8 mouse cellular contexts compared by ENCODE assay signal in the genomic region with DNA sequence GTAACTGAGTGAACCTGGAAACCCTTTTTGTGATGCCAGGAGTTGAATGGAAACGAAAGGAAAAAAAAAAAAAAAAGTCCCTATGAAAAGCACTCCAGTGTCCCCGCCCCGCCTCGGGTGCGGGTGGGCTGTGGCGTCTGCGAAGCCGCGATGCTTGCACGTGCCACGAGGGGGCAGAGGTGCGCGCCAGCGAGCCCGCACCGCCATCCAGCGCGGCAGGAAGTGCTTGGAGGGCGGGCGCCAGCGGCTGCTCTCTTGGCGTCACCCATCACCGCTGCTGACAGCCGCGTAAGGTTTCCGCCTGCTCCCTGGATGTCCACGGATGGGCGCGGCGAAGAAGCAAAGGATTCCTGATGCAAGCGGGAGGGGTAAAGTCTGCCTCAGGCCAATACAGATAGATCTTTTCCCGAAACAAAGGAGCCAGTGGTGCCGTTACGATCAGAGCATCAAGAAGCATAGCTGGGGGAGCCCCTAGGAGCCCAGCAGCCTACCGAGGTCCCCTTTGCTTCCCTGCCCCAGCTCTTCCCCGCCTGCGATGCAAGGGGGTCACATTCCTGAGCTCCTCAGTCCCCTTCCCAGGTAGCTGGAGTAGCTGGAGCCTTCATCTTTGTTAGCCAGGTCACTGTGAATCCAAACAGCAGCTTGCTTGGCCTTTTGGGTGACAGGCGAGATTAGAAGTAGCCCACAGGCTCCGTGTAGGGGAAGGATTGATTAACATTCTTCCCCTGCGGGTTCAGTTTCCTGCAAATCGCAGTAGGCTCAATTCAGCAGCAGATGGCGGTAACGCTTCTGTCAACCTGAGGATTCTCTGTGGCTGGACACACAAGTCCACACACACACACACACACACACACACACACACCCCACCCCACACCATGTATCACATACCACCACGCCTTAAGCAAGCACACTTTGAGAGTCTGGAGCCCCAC.
DNase-seq lines count a peak whose midpoint lies in the region; ATAC-seq and TF ChIP-seq lines count a peak whose summit lies in the region.

No protein-coding gene starts in this region.

- under 1% methylated on average over 44 of the region's 44 CpGs for WGBS in forebrain, embryonic 16.5 days
- WGBS in lung, adult 2 months = 1% methylated on average over 44 of the region's 44 CpGs
- under 1% methylated on average over 44 of the region's 44 CpGs for WGBS in olfactory bulb, adult 2 months

- intact Hi-C loops in heart, postnatal 36 days (cut with DNase I) = loop anchor here (5.0 kb wide), 1 partner anchor 592 kb away; no protein-coding TSS in a partner anchor

- no peaks in the 10 kb centered on the region for H3K9me3 ChIP-seq in ES-Bruce4 (replicated peaks; ENCODE audit: control insufficient read depth, insufficient read depth, low read length, poor library complexity, severe bottlenecking)
- H3K9me3 ChIP-seq in forebrain, embryonic 16.5 days (ENCODE audit: control insufficient read depth, low read length) = no peaks in the 10 kb centered on the region

- peak overlapping the region; percentile 36 for H3K9ac ChIP-seq in ES-Bruce4 (ENCODE audit: low read depth, poor library complexity, severe bottlenecking)
- peak overlapping the region; percentile 86 for H3K9ac ChIP-seq in forebrain, embryonic 16.5 days (replicated peaks; ENCODE audit: low read depth, low read length)

- DNase-seq in cerebellum, adult 18-20 months = peak; percentile 86 to 91
- DNase-seq in heart, postnatal 36 days = peak; percentile 87 to 88
- DNase-seq in layer of hippocampus, adult 2 months (ENCODE audit: low spot score in 2 of 2) = peak; percentile 90 to 92
- DNase-seq in lung, adult 2 months = peak; percentile 79
- peak; percentile 78 to 83 for DNase-seq in thymus, adult 18-20 months

- ATAC-seq in forebrain, embryonic 16.5 days = peak; percentile 94

- H3K4me1 ChIP-seq in ES-Bruce4 (ENCODE audit: control insufficient read depth, insufficient read depth, low read length) = no peaks in the 10 kb centered on the region
- H3K4me1 ChIP-seq in forebrain, embryonic 16.5 days (replicated peaks; ENCODE audit: control insufficient read depth, insufficient read depth, low read length) = peaks cover 10% of the 10 kb centered on the region
- peaks cover 2% of the 10 kb centered on the region; the same call in 1 of the 2 replicates for H3K4me1 ChIP-seq in lung, adult 2 months (ENCODE audit: control insufficient read depth, insufficient read depth, low read length)
- peaks cover 7% of the 10 kb centered on the region; the same call in 1 of the 2 replicates for H3K4me1 ChIP-seq in olfactory bulb, adult 2 months (ENCODE audit: control insufficient read depth, insufficient read depth, low read length)

- no peak for TF ChIP-seq EP300 in ES-Bruce4 (IDR thresholded peaks at IDR 0.05; ENCODE audit: insufficient read depth, low read depth, low read length)

- no peaks in the 10 kb centered on the region for H3K36me3 ChIP-seq in ES-Bruce4 (ENCODE audit: control insufficient read depth, insufficient read depth, low read length, poor library complexity, severe bottlenecking)
- no peaks in the 10 kb centered on the region for H3K36me3 ChIP-seq in forebrain, embryonic 16.5 days (ENCODE audit: control insufficient read depth, insufficient read depth)

- H3K4me2 ChIP-seq in forebrain, embryonic 16.5 days (ENCODE audit: low read length) = peak overlapping the region; percentile 96

- peak; percentile 76 for TF ChIP-seq CTCF in ES-Bruce4 (IDR thresholded peaks at IDR 0.05; ENCODE audit: low read depth, low read length)
- peak; percentile 90 for TF ChIP-seq CTCF in layer of hippocampus, adult 2 months (conservative IDR thresholded peaks at IDR 0.05)
- peak; percentile 56 for TF ChIP-seq CTCF in lung, adult 2 months (IDR thresholded peaks at IDR 0.05; ENCODE audit: insufficient read depth, low read length)
- TF ChIP-seq CTCF in olfactory bulb, adult 2 months (IDR thresholded peaks at IDR 0.05; ENCODE audit: insufficient read depth, low read depth, low read length) = peak; percentile 94

- no peak overlapping the region for H3K27ac ChIP-seq in ES-Bruce4 (ENCODE audit: insufficient read depth, low read length)
- H3K27ac ChIP-seq in forebrain, embryonic 16.5 days (ENCODE audit: low read length) = peak overlapping the region; percentile 99
- H3K27ac ChIP-seq in layer of hippocampus, adult 2 months = peak overlapping the region; percentile 95
- peak overlapping the region; percentile 98 for H3K27ac ChIP-seq in olfactory bulb, adult 2 months (ENCODE audit: insufficient read depth, low read depth, low read length)

- TF ChIP-seq POLR2A in ES-Bruce4 (IDR thresholded peaks at IDR 0.05; ENCODE audit: insufficient read depth, low read length) = no peak
- TF ChIP-seq POLR2A in lung, adult 2 months (IDR thresholded peaks at IDR 0.05; ENCODE audit: borderline replicate concordance, extremely low read depth, low read depth, low read length) = peak; percentile 38; the same call in 1 of the 2 replicates
- TF ChIP-seq POLR2A in olfactory bulb, adult 2 months (IDR thresholded peaks at IDR 0.05; ENCODE audit: insufficient read depth, low read depth, low read length) = peak; percentile 46; the same call in 1 of the 2 replicates

- H3K27me3 ChIP-seq in ES-Bruce4 (ENCODE audit: control insufficient read depth, insufficient read depth, low read length, poor library complexity, severe bottlenecking) = 0 out of 2 replicates have a peak, but pooled peaks cover 2% of the 10 kb centered on the region
- H3K27me3 ChIP-seq in forebrain, embryonic 16.5 days (replicated peaks; ENCODE audit: control insufficient read depth, insufficient read depth, low read length) = no peaks in the 10 kb centered on the region

- peak overlapping the region; percentile 83 for H3K4me3 ChIP-seq in ES-Bruce4 (ENCODE audit: low read depth, low read length)
- peak overlapping the region; percentile 66 for H3K4me3 ChIP-seq in forebrain, embryonic 16.5 days (replicated peaks; ENCODE audit: low read length)
- peak overlapping the region; percentile 72 for H3K4me3 ChIP-seq in layer of hippocampus, adult 2 months
- peak overlapping the region; percentile 55 for H3K4me3 ChIP-seq in lung, adult 2 months (replicated peaks; ENCODE audit: extremely low read depth, low read depth, low read length)
- H3K4me3 ChIP-seq in olfactory bulb, adult 2 months (ENCODE audit: insufficient read depth, low read depth, low read length) = peak overlapping the region; percentile 67
